Mouse (Mus musculus) neural tube, embryonic 14.5 days (tissue): ENCODE measurements at regions not wholly inside any gene's neighbourhood (a gene's known extent, or its start where the extent isn't known, plus 50 kb on each side); places are given as distances from the start of the nearest gene placed in this dataset.

Experiments
- ATAC-seq: fragments of 200-750 bp; cut with Nextera tagmentation; 2 replicates; pipeline ENCODE4 v1.8.0; 2017; ENCODE audit warnings: low read depth, mild to moderate bottlenecking, moderate TSS enrichment, moderate library complexity
- H3K27ac ChIP-seq: fragments of 300-500 bp; sonication (generic); 2 replicates; pipeline ENCODE4 v1.5.1; 2014; ENCODE audit warnings: low read depth, mild to moderate bottlenecking, control low read depth, low read length, moderate library complexity, mixed read lengths
- H3K27me3 ChIP-seq: fragments of 300-500 bp; sonication (generic); 2 replicates; pipeline ENCODE4 v1.6.1; 2014; ENCODE audit warnings: low read length; ENCODE audit not compliant: control insufficient read depth, insufficient read depth
- H3K36me3 ChIP-seq: fragments of 300-500 bp; sonication (generic); 2 replicates; pipeline ENCODE4 v1.6.1; 2014; ENCODE audit warnings: low read length, mixed read lengths; ENCODE audit not compliant: control insufficient read depth, insufficient read depth
- H3K4me1 ChIP-seq: fragments of 300-500 bp; sonication (generic); 2 replicates; pipeline ENCODE4 v1.6.1; 2014; ENCODE audit warnings: low read length; ENCODE audit not compliant: control insufficient read depth, insufficient read depth
- H3K4me2 ChIP-seq: fragments of 300-500 bp; sonication (generic); 2 replicates; pipeline ENCODE4 v1.6.1; 2014; ENCODE audit warnings: mild to moderate bottlenecking, low read depth, low read length, control low read depth
- H3K4me3 ChIP-seq: fragments of 300-500 bp; sonication (generic); 2 replicates; pipeline ENCODE4 v1.5.1; 2014; ENCODE audit warnings: low read depth, low read length, control low read depth, mixed read lengths
- H3K9ac ChIP-seq: fragments of 300-500 bp; sonication (generic); replicated peaks from 2 replicates; pipeline ENCODE4 v1.6.1; 2014; ENCODE audit warnings: low read depth, mild to moderate bottlenecking, control low read depth, low read length, mixed read lengths
- H3K9me3 ChIP-seq: fragments of 300-500 bp; sonication (generic); 2 replicates; pipeline ENCODE4 v1.6.1; 2016; ENCODE audit warnings: low read length; ENCODE audit not compliant: control insufficient read depth
- WGBS: fragments of 180-500 bp; shearing (Covaris S2); extraction: QIAGEN DNeasy Blood & Tissue Kit; methylation state at CpG from one replicate; pipeline ENCODE4 v1.1.7; 2014; 5-methylcytosine and 5-hydroxymethylcytosine counted together

DNA sequence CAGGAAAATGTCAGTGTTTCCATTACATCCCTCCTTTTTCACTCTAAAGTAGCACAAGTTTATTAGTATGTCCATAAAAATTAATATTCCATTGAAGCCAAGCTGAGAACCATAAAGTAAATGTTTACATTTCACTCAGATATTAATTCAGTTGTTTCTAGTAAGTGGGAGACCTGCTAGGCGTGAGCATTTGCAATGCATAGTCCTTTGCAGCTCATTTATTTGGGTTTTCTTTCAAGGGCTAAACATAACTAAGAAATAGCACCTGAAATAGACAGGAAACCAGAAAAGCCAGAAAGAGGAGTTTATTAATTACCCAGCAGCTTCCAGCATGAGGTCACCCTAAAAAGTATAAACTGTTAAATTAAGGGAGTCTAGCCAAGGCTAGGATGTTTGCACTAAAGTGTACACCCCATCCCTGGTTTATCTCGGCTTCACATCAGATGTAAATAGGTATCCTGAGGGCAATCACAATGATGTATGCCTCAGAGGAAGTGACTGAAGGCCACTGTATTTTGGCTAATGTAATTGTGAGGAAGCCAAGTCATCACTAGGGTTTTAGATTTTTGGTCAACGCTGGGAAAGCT lies 88.8 kb upstream of the Slc5a12 start:
- no peak overlapping the region for H3K27ac ChIP-seq

DNA sequence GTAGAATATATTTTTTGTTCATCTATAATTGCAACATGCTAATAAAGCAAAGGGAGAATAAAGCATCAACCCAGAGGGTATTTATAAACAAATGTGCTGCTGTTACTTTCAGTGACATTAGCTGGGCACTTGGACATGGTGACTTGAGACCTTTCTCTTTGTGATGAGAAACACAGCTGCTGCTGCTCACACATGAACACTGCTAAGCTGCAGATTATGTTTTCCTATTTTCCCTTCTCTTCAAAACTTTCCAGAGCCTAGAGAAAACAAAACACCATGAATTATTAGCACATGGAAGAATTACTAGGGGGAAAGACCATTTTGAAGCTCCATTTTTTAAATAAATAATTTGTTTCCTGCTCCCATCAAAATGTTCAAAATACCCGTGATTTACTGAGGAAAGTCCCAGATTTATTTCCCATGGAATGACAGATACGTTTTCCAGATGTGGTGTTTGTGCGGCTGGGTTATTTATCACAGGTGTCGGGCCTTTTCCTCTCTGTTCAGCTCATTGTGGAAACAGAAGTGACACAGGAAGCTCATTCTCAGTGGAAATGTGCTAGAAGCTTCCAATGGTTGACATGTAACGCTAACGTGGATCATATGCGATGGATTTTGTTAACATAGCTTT lies 73.8 kb upstream of the Slc5a12 start:
- 70% methylated on average over 7 of the region's 7 CpGs for WGBS

More for the DNA sequence above, 88.8 kb upstream of the Slc5a12 start:
- Histone ChIP-seq H3K4me2 (no peak overlapping the region), H3K9me3 (no peaks in the 10 kb centered on the region), H3K4me1 (no peaks in the 10 kb centered on the region), H3K36me3 (no peaks in the 10 kb centered on the region), H3K9ac (no peak overlapping the region), H3K4me3 (no peak overlapping the region), H3K27me3 (no peaks in the 10 kb centered on the region)
- ATAC-seq = no peak
- WGBS = 74% methylated on average over 3 of the region's 3 CpGs

DNA sequence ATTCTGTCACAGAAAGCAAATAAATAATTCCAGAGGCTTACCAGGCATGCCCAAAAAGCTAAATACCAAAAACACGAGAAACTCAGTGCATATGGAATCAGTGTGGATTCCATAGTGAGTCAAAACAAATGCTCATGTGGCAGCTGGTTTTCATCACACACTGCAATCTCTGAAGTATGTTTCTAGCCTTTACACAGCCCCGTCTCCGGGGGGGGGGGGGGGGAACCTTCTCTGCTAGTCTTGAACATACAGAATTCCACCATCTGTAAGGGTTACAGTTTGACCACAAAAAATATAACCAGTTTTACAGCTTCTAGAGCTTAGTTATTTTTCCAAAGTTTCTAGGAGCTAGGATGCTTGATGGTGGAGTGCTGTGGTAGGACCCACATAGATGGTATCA lies 68.9 kb upstream of the Slc5a12 start:
- Histone ChIP-seq H3K27me3 (no peaks in the 10 kb centered on the region), H3K4me3 (no peak overlapping the region), H3K9me3 (no peaks in the 10 kb centered on the region), H3K4me1 (no peaks in the 10 kb centered on the region), H3K4me2 (no peak overlapping the region), H3K36me3 (no peaks in the 10 kb centered on the region), H3K9ac (no peak overlapping the region), H3K27ac (no peak overlapping the region)
- WGBS = 75% methylated on average over 3 of the region's 3 CpGs
- no peak for ATAC-seq

More for the DNA sequence above, 73.8 kb upstream of the Slc5a12 start:
- no peaks in the 10 kb centered on the region for H3K36me3 ChIP-seq
- ATAC-seq = no peak
- H3K27me3 ChIP-seq = no peaks in the 10 kb centered on the region
- H3K4me3 ChIP-seq = no peak overlapping the region
- H3K27ac ChIP-seq = no peak overlapping the region
- no peak overlapping the region for H3K9ac ChIP-seq
- H3K4me2 ChIP-seq = no peak overlapping the region
- no peaks in the 10 kb centered on the region for H3K9me3 ChIP-seq
- H3K4me1 ChIP-seq = no peaks in the 10 kb centered on the region

DNA sequence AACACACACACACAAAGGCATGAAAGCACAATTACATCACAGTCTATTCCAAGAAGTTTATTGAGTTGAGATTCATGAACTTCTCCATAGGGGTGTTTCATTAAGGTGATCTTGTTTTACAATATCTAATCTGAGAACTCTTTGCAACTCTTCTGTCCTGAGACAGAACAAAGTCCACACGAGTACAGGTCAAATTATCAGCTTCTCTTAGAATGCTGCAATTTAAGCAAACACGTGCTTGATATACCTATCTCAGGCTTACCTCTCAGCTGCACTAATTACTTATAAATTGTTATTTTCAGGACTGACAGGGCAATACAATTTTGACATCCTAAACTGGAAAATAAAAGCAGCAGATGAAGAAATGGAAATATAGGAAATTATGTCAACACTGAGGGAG lies 57.0 kb upstream of the Slc5a12 start:
- Histone ChIP-seq H3K27ac (no peak overlapping the region), H3K36me3 (no peaks in the 10 kb centered on the region), H3K27me3 (no peaks in the 10 kb centered on the region), H3K4me2 (no peak overlapping the region), H3K4me3 (no peak overlapping the region), H3K9me3 (no peaks in the 10 kb centered on the region), H3K4me1 (no peaks in the 10 kb centered on the region), H3K9ac (no peak overlapping the region)
- 86% methylated on average over 2 of the region's 2 CpGs for WGBS
- ATAC-seq = no peak

DNA sequence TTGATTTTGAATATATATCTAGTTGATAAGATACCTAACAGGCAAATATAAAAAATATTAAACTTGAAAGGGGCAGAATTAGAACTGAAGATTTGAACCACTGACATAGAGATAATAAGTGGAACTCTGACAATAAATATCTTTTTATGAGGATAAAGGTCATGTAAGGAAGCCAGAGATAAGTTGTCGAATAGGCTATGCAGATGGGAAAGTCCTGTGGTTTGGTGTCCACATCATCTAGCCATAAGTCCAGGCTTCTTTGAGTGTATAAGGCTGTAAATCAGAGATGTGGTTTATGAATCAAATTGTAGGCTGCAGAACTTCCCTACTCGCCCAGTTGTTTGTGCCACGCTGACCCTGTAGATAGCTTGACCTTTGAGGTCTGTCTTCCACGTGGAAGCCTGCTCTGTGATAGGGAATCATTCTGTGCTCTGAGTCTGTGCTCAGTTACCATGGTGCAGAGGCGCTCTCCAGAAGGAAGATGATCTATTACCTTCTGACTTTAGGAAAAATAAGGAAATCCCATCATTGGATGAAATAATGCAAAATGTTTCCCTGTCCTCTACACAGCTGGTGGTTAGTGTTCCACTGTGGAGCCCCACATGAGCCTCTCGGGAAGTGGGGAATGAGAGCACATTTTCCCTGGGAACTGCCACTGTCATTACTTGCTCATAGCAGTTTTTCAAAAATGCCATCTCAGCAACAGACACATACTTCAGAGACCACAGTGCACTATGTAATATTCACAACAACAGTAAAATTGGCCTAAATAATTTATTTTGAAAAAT lies 56.3 kb upstream of the Slc5a12 start:
- Histone ChIP-seq H3K27ac (no peak overlapping the region), H3K4me2 (no peak overlapping the region), H3K9ac (no peak overlapping the region), H3K27me3 (no peaks in the 10 kb centered on the region), H3K36me3 (no peaks in the 10 kb centered on the region), H3K4me3 (no peak overlapping the region), H3K4me1 (no peaks in the 10 kb centered on the region), H3K9me3 (no peaks in the 10 kb centered on the region)
- 75% methylated on average over 6 of the region's 6 CpGs for WGBS
- peak; percentile 38; the same call in 1 of the 2 replicates for ATAC-seq

DNA sequence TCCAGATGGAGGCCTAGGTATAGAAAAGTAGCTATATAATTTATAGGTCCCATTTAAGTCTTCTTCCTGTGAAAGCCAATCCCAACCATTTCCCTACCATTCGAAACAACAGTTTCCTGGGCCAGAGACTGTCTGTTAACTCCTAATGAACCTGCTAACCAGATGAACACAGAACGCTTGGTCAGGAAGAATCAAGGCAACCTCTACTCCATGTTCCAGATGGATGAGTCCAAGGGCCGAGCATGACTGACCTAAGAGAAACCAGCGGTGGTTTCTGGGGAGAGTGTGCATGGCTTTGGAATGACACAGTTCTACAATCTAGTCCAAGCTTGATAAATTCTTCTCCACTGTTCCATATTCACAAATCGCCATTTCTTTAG lies 55.8 kb upstream of the Slc5a12 start:
- no peaks in the 10 kb centered on the region for H3K27me3 ChIP-seq
- no peak for ATAC-seq
- no peaks in the 10 kb centered on the region for H3K9me3 ChIP-seq
- 91% methylated on average over 5 of the region's 5 CpGs for WGBS
- no peaks in the 10 kb centered on the region for H3K4me1 ChIP-seq
- H3K4me2 ChIP-seq = no peak overlapping the region
- H3K9ac ChIP-seq = no peak overlapping the region
- H3K27ac ChIP-seq = no peak overlapping the region
- no peak overlapping the region for H3K4me3 ChIP-seq
- H3K36me3 ChIP-seq = no peaks in the 10 kb centered on the region
